Mouse (Mus musculus) left cerebral cortex, postnatal 25 days (tissue): ENCODE measurements at regions not wholly inside any gene's neighbourhood (a gene's known extent, or its start where the extent isn't known, plus 50 kb on each side); places are given as distances from the start of the nearest gene placed in this dataset.

Experiments used
- DNase-seq, 2 experiments: peaks; one replicate each; pipeline ENCODE4 v3.0.0; 2022; ENCODE audit warnings: low spot score in 2 of 2, mixed read lengths in 1 of 2
- intact Hi-C: fragments of 180-260 bp; cut with DNase I; formaldehyde crosslinking; loops from one replicate; pipeline ENCODE4 v1.15.1; 2025

- peak in 1 of 2 experiments; percentile 26 for DNase-seq
Measured at GRCm38 (mm10) chr5:70323651-70324050, 518.8 kb downstream of the Gabrg1 start.

More at GRCm38 (mm10) chr5:70323651-70324050, 518.8 kb downstream of the Gabrg1 start:
- intact Hi-C loops = no loop called here
